Mouse (Mus musculus): Measurements from ENCODE around the gene AU022252.

DNA sequence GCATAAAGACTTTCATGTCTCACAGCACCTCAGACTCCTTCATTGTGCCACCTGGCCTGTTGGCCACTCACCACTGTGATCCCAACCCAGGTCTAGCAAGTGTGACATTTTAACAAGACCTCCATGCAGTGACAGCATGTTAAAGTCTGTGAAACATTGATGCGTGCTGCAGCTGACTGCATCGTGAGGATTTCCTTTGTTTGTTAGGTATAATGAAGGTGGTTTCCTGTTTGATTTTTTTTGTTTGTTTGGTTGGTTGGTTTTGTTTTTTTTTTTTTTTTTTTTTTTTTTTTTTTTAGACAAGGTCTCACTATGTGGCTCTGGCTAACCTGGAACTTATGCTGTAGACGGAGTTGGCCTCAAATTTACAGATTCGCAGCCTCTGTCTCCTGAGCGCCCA, 30.0 kb upstream of the AU022252 start:
- TF ChIP-seq CTCF (IDR thresholded peaks at IDR 0.05; ENCODE audit: low read depth) (no peak), EP300 (IDR thresholded peaks at IDR 0.05; ENCODE audit: low read depth) (no peak)

All from heart, postnatal 0 days (tissue).